Mouse (Mus musculus) intestine, embryonic 14.5 days (tissue): ENCODE measurements around the gene Atg16l1. TPM values are rescaled to one million over a fixed set of nuclear protein-coding genes. Genes with fewer than 3 reads are reported as not detected.
A peak's percentile ranks its signal among the peaks of the same experiment; 100 is the strongest.

Experiments used
- ATAC-seq: fragments of 200-750 bp; cut with Nextera tagmentation; replicated peaks from 2 replicates; pipeline ENCODE4 v1.8.0; 2017; ENCODE audit warnings: low read depth, moderate number of reproducible peaks, moderate TSS enrichment, moderate library complexity; ENCODE audit not compliant: low FRiP score, low TSS enrichment
- DNase-seq: peaks from one replicate; pipeline ENCODE4 v3.0.0-alpha.2; 2018; ENCODE audit warnings: low spot score
- H3K27ac ChIP-seq: fragments of 300-500 bp; sonication (generic); 2 replicates; pipeline ENCODE4 v1.5.1; 2014; ENCODE audit warnings: low read depth, mild to moderate bottlenecking, control low read depth
- H3K27me3 ChIP-seq: fragments of 300-500 bp; sonication (generic); replicated peaks from 2 replicates; pipeline ENCODE4 v1.6.1; 2014; ENCODE audit warnings: low read length, control low read depth; ENCODE audit not compliant: control insufficient read depth, insufficient read depth
- H3K36me3 ChIP-seq: fragments of 300-500 bp; sonication (generic); 2 replicates; pipeline ENCODE4 v1.6.1; 2014; ENCODE audit warnings: low read length, control low read depth; ENCODE audit not compliant: control insufficient read depth, insufficient read depth
- H3K4me1 ChIP-seq: fragments of 300-500 bp; sonication (generic); replicated peaks from 2 replicates; pipeline ENCODE4 v1.6.1; 2014; ENCODE audit warnings: low read length, control low read depth, mixed read lengths; ENCODE audit not compliant: control insufficient read depth, insufficient read depth
- H3K4me2 ChIP-seq: fragments of 300-500 bp; sonication (generic); 2 replicates; pipeline ENCODE4 v1.6.1; 2014; ENCODE audit warnings: low read length
- H3K4me3 ChIP-seq: fragments of 300-500 bp; sonication (generic); 2 replicates; pipeline ENCODE4 v1.5.1; 2014; ENCODE audit warnings: low read depth, low read length, control low read depth, mixed read lengths
- H3K9ac ChIP-seq: fragments of 300-500 bp; sonication (generic); 2 replicates; pipeline ENCODE4 v1.6.1; 2014; ENCODE audit warnings: mild to moderate bottlenecking, low read length
- H3K9me3 ChIP-seq: fragments of 300-500 bp; sonication (generic); 2 replicates; pipeline ENCODE4 v1.6.1; 2016; ENCODE audit warnings: low read length, control low read depth; ENCODE audit not compliant: control insufficient read depth
- WGBS: fragments of 180-500 bp; shearing (Covaris S2); extraction: QIAGEN DNeasy Blood & Tissue Kit; methylation state at CpG from one replicate; pipeline ENCODE4 v1.1.7; 2014; 5-methylcytosine and 5-hydroxymethylcytosine counted together
- polyA plus RNA-seq: library from polyadenylated mRNA; unstranded; fragments of >200 nt; fragmentation: Nextera tagmentation; extraction: Ambion mirVana; gene quantifications from 2 replicates; pipeline ENCODE4 v1.2.1, GENCODE M21; 2014

Gene Atg16l1
- polyA plus RNA-seq, 1 experiment from 2014 or later, result 32.4 TPM

GRCm38 (mm10) chr1:87786251-87786650 is 30.6 kb downstream of the Atg16l1 start:
- Histone ChIP-seq H3K4me2 (no peak overlapping the region), H3K9ac (no peak overlapping the region), H3K27ac (peak overlapping the region; percentile 70), H3K36me3 (peaks cover 82% of the 10 kb centered on the region), H3K27me3 (no peaks in the 10 kb centered on the region), H3K4me3 (no peak overlapping the region), H3K4me1 (peaks cover 3% of the 10 kb centered on the region; the same call in 1 of the 2 replicates), H3K9me3 (no peaks in the 10 kb centered on the region)
- 55% methylated on average over 7 of the region's 7 CpGs for WGBS
- ATAC-seq (0 out of 2 replicates have a peak, but pooled peaks have one; percentile 40), DNase-seq (peak; percentile 57)

DNA sequence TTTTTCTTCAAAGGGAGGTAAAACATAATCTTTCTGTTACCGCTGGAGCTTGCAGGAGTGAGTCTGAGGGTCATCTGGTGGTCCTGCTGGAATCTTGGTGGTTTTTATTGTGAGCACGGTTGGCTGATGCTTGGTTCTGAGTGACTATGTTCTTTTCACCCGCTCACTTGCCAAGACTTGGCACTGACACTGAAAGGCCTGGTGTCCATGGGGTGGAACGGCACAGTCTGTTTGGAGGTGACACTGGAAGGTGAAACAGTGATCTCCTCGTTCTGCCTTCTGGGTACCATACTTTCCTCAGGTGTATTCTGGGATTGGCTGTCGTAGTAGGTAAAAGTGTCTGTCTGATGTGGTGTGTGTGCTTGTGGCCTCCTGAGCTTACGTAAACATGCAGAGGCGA is 34.0 kb downstream of the Atg16l1 start:
- Histone ChIP-seq H3K36me3 (peaks cover 74% of the 10 kb centered on the region), H3K4me1 (peaks cover 3% of the 10 kb centered on the region; the same call in 1 of the 2 replicates), H3K27ac (no peak overlapping the region), H3K4me2 (no peak overlapping the region), H3K9ac (no peak overlapping the region), H3K9me3 (no peaks in the 10 kb centered on the region), H3K27me3 (no peaks in the 10 kb centered on the region), H3K4me3 (no peak overlapping the region)
- DNase-seq, result no peak
- WGBS, result 89% methylated on average over 8 of the region's 8 CpGs
- no peak for ATAC-seq

DNA sequence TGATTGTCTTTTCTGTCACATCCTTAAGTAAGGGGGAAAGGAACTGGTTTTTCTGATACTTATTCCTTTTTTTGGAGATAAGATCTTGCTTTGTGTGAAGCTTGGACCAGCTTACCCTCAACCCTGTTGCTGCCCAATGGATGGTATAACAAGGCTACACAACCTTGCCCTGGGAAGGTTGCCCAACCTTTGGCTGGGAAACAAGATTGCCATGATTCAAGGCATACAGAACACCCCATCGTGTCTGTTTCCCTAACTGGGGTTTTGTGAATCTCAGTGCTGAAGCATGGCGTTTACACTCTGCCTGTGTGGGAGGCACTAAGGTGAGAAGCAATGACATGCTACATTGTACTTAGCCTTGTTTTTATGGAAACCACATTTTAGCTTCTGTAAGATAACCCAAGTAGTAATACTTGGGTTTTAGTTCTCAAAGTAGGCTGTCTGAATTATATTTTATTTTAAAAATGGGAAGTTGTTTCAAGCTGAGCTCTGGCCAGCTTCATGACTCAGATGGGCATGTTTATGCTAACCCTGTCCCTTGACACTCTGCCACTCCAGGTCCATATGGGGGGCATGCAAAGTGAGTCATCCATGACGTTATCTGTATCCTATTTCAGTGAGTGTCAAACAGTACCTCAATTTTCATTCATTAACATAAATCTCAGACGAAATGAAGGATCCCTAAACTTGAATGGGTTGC is 36.9 kb downstream of the Atg16l1 start:
- Histone ChIP-seq H3K36me3 (peaks cover 51% of the 10 kb centered on the region), H3K4me2 (no peak overlapping the region)
- 81% methylated on average over 4 of the region's 4 CpGs for WGBS

DNA sequence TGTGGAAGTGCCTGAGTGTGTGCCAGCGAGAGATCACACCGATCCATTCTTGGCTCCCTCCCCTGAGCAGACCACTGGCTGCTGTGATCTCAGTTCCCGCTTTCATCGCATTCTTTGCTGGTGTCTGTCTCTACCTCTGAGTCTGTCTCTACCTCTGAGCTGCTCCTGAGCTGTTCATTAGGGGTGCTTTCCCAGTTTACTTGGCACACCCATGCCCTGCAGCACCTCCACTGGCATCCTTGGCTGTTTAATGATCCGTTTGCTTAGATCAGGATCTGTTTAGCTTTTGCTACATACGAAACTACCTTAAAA is 37.4 kb downstream of the Atg16l1 start:
- 89% methylated on average over 6 of the region's 6 CpGs for WGBS

More for the DNA sequence above, 36.9 kb downstream of the Atg16l1 start:
- Histone ChIP-seq H3K27ac (no peak overlapping the region), H3K9ac (no peak overlapping the region), H3K4me3 (no peak overlapping the region), H3K4me1 (no peaks in the 10 kb centered on the region), H3K27me3 (no peaks in the 10 kb centered on the region), H3K9me3 (no peaks in the 10 kb centered on the region)
- DNase-seq (no peak), ATAC-seq (no peak)

DNA sequence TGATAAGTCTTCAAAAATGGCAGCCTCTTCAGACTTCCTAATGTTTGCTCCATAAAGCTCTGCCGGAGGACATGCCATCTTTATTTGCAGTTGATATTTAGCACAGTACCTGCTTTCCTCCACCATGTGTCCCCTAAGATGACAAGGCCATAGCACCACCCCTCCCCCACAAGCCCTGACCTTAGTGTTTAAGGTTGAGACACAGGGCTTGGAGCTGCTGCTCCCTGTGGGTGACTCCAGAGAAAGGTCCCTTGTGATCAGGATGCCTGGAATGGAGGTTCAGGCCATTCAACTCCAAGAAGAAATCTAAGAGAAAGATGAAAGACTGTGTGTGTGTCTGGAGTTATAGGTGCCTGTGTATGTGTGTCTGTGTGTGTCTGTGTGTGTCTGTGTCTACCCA is 42.0 kb downstream of the Atg16l1 start:
- H3K27ac ChIP-seq, result no peak overlapping the region
- DNase-seq (no peak), ATAC-seq (no peak)
- H3K4me2 ChIP-seq, result no peak overlapping the region
- no peak overlapping the region for H3K9ac ChIP-seq
- H3K4me1 ChIP-seq, result no peaks in the 10 kb centered on the region
- no peaks in the 10 kb centered on the region for H3K9me3 ChIP-seq
- H3K27me3 ChIP-seq, result no peaks in the 10 kb centered on the region
- H3K36me3 ChIP-seq, result peaks cover 14% of the 10 kb centered on the region; the same call in 1 of the 2 replicates
- no peak overlapping the region for H3K4me3 ChIP-seq
- 83% methylated on average over 1 of the region's 1 CpGs for WGBS

More for the DNA sequence above, 37.4 kb downstream of the Atg16l1 start:
- H3K4me2 ChIP-seq, result no peak overlapping the region
- no peaks in the 10 kb centered on the region for H3K4me1 ChIP-seq
- DNase-seq (no peak), ATAC-seq (no peak)
- H3K4me3 ChIP-seq, result no peak overlapping the region
- peaks cover 48% of the 10 kb centered on the region for H3K36me3 ChIP-seq
- no peaks in the 10 kb centered on the region for H3K27me3 ChIP-seq
- no peak overlapping the region for H3K9ac ChIP-seq
- H3K27ac ChIP-seq, result no peak overlapping the region
- no peaks in the 10 kb centered on the region for H3K9me3 ChIP-seq

DNA sequence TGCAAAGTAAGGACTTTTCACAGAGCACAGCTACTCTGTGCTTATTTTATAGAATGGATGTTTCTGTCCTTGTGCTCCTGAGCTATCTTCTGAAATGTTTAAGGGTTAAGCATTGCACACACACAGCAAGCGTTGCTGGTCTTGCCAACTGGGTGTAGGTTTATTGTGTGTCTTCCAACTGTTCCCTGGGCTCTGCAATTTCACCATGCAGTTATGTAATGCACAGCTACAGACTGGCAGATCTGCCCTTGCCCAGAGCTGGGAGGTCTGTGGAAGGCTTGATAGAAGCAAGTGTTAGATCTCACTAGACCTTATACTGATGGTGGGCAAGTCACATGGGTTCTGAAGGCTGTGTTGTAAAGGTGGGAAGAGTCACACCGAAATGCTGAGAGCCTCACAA is 42.6 kb downstream of the Atg16l1 start:
- ATAC-seq (no peak), DNase-seq (no peak)
- H3K27ac ChIP-seq, result no peak overlapping the region
- no peak overlapping the region for H3K9ac ChIP-seq
- H3K9me3 ChIP-seq, result no peaks in the 10 kb centered on the region
- no peaks in the 10 kb centered on the region for H3K4me1 ChIP-seq
- no peak overlapping the region for H3K4me3 ChIP-seq
- peaks cover 8% of the 10 kb centered on the region; the same call in 1 of the 2 replicates for H3K36me3 ChIP-seq
- no peaks in the 10 kb centered on the region for H3K27me3 ChIP-seq
- 85% methylated on average over 2 of the region's 2 CpGs for WGBS
- H3K4me2 ChIP-seq, result no peak overlapping the region

GRCm38 (mm10) chr1:87803576-87803975 is 47.9 kb downstream of the Atg16l1 start, which contains the start of gene Sag:
Gene Sag (plus strand): TSS chr1:87803680.
- H3K4me2 ChIP-seq, result no peak within 1 kb of the TSS
- no peak for ATAC-seq
- DNase-seq, result no peak
- no peaks in the 10 kb centered on the region for H3K4me1 ChIP-seq
- no peak within 1 kb of the TSS for H3K4me3 ChIP-seq
- no peak within 1 kb of the TSS for H3K27ac ChIP-seq
- H3K9ac ChIP-seq, result no peak within 1 kb of the TSS
- H3K9me3 ChIP-seq, result no peaks in the 10 kb centered on the region
- no peaks in the 10 kb centered on the region for H3K27me3 ChIP-seq
- 63% methylated on average over 6 of the region's 6 CpGs for WGBS
- no peaks in the 10 kb centered on the region for H3K36me3 ChIP-seq

DNA sequence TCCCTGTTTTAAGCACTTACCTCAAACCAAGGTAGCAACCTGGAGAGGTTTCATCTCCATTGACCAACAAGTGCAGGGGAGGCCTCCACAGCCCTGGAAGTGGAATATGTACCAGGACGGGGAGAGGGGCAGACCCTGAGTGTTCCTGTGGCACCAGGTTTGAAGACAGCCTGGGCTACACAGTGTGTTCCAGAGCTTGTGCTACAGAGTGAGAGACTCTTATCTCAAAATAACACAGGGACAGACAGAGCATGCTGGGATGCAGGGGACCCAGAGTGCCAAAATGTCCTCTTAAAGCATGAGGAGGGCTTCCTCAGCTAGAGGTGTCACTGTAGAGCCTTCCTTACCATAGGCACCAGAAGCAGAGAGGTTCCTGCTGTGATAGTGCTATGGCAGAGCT is 52.1 kb downstream of the Atg16l1 start:
- ATAC-seq (no peak), DNase-seq (no peak)
- Histone ChIP-seq H3K4me3 (no peak overlapping the region), H3K36me3 (no peaks in the 10 kb centered on the region), H3K27ac (no peak overlapping the region), H3K27me3 (no peaks in the 10 kb centered on the region), H3K9me3 (no peaks in the 10 kb centered on the region), H3K4me2 (no peak overlapping the region), H3K9ac (no peak overlapping the region), H3K4me1 (no peaks in the 10 kb centered on the region)
- WGBS, result 76% methylated on average over 1 of the region's 1 CpGs

DNA sequence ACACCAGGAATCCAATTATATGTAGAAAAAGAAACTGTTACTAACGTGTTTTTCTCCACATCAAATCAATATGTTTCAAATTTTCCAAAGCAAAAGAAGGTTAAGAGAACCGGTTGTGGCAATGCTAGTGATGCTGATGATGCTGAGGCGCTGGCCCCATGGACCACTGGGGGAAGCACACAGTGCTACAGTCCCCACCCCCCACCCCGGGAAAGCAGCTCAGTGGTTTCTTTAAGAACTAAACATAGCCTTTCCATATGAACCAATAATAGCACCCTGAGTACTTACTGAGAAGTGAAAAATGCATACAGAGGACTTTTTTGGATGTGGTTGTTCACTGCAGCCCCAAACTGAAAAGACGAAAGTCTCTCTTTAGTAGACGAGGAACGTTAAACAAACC is 55.7 kb downstream of the Atg16l1 start:
- 90% methylated on average over 7 of the region's 7 CpGs for WGBS
- ATAC-seq, result no peak

More for the DNA sequence above, 55.7 kb downstream of the Atg16l1 start:
- no peak for DNase-seq
- Histone ChIP-seq H3K27me3 (no peaks in the 10 kb centered on the region), H3K27ac (no peak overlapping the region), H3K4me1 (no peaks in the 10 kb centered on the region), H3K4me3 (no peak overlapping the region), H3K36me3 (no peaks in the 10 kb centered on the region), H3K4me2 (no peak overlapping the region), H3K9ac (no peak overlapping the region), H3K9me3 (no peaks in the 10 kb centered on the region)
